Mouse (Mus musculus): ENCODE measurements around the gene Efna5.

Efna5 gene

GRCm38 (mm10) chr17:62702020-62702814, 178.9 kb downstream of the Efna5 start:
- no peak for DNase-seq (ENCODE audit: low read depth)

DNA sequence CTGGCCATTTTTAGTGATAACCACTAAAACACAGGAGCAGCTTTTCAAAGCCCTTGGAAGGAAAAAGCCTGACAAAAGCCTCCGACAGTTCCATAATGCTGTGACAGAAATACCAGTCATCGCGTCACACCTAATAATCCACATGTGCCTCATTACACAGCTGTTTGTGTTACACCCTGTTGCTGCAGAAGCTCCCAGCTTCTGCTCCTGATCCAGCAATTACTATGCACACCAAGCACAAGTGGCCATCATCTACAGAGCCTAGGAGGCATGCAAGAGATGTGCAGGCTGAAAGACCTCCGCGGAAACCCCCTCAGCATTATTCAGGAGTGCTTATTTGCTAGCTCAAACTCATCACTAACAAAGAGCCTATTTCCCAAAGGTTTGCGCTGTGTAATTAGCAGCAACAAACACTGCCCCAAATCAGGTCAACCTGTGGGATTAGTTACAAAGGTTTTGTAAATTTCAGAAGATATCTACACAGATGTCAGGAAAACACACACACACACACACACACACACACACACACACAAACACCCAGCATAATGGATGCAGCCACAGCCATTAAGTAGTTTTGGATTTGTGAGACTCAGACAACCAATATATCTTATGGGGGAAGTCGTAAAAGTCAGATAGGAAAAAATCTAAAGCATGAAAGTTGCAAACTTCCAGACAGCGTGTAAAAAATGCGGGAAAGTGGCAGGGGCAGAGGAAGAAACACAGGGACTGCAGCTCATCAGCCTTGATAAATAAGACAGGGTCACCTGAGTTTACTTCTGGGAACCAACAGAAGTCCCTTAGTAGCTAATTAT, 180.1 kb downstream of the Efna5 start:
- DNase-seq (ENCODE audit: low read depth), result no peak

DNA sequence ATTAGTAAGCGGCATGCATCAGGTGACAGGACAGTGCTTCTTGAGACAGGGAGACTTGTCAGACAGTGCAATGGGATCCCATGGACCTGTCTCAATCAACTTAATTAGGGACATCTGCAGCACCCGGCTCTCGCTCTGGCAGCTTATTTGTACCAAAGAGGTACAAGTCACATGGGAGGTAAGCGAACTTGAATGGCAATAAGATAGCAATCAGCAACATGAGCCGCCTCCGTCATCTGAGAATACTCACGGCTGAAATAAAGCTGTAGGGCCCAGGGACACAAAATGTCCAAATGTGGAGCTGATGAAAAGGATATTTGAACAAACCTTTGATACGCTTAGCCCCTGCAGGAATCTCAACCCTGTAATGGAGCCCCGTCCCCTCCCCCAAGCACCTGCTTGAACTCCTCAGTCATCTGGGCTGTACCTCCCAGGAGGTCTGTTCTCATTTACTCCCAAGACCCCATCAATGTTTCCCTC, 186.1 kb downstream of the Efna5 start:
- DNase-seq (ENCODE audit: low read depth), result no peak

- no peak for DNase-seq (ENCODE audit: low read depth)
These were observed 188.9 kb downstream of the Efna5 start for GRCm38 (mm10) chr17:62692242-62692641.

DNA sequence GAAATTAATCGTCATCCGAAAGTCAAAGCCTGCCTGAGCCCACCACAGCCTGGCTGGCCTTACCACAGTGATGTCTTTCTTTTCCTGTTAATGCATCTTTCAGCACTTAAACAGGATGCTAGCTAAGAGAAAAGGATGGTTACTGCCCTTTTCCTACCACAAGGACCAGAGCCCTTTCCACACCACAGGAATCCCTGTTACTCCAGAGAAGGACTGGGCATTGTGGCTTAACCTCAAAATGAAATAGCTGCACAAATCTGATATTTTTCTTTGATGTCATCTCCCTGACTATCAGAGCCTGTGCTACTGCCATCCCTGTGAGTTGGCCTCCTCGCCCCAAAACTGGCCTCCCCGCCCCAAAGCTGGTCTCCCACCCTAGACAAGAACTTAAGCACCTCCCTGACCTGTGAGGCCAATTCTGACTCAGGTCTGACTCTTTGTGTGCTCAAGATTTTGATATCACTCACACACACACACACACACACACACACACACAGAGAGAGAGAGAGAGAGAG, 189.9 kb downstream of the Efna5 start:
- DNase-seq (ENCODE audit: low read depth), result no peak

DNA sequence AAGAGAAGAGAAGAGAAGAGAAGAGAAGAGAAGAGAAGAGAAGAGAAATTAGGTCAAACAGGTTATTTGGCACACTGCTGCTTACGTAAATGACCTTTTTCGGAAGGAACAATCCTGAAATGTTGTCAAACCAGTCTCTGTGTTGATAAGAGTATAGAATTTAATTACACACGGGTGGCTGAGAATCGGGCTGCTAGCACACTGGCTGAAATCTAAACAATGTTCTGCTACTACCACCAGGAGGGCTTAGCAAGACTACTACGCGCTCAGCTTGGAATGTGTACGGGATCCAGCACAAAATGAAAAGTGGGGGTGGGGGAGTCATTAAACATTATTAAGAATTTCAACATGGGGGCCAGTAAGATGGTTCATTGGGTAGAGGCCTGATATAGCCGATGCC, 190.9 kb downstream of the Efna5 start:
- DNase-seq (ENCODE audit: low read depth), result no peak

DNA sequence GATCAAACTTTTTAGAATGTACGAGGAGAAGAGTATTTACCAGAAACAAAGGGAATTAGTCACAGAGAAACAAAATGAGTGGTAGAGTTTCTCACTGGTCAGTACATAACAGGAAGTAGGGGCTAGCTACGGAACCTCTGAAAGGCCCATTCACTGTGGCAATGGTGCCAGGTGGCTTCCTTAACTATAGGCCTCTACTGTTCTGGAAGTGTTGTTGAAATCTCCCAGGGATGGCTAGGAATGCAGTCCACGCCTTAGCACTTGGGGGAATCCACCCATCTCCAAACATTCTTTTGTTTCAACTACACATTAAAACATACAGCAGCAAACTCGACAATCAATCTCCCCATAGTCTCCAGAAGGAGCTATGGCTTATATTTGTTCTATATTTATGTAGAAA, 191.5 kb downstream of the Efna5 start:
- no peak for DNase-seq (ENCODE audit: low read depth)

- peak; percentile 88 for DNase-seq (ENCODE audit: low read depth)
These were observed 193.7 kb downstream of the Efna5 start for GRCm38 (mm10) chr17:62687369-62687768.

- DNase-seq (ENCODE audit: low read depth), result no peak
These were observed 195.9 kb downstream of the Efna5 start for GRCm38 (mm10) chr17:62685181-62685580.

DNA sequence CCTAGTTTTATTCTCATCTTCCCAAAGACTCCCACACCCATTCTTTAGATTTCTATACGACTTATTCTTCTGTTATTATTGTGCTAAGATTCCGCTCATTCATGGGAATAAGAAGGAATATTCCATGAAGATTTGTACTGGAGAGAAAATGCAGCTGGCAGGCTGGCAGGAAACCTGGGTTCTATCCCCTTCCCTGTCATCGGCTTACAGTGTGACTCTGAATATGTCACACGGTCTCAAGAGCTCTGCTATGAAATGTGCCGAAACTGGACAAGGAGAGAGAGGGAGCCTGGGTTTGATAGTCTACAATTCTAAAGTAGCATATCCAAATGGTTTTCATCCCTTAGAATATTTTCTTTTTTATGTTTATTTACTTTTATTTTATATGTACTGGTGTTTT, 198.0 kb downstream of the Efna5 start:
- DNase-seq (ENCODE audit: low read depth), result no peak

DNA sequence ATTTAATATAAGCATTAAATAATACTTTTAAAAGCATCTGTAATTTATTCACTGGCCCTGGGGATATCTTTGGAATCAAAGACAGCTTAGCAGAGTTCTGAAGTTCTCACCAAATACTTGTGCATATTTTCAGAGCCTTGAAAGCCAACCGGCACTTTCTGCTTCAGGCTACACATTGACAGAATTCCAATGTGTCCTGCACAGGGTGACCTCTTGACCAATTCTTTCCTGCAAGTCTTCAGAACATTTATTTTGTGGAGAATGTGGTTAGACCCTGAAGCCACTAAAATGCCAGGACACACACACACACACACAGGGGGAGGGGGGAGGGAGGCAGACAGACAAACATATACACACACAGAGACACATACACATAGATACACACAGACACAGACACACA, 199.4 kb downstream of the Efna5 start:
- DNase-seq (ENCODE audit: low read depth), result peak; percentile 33

DNA sequence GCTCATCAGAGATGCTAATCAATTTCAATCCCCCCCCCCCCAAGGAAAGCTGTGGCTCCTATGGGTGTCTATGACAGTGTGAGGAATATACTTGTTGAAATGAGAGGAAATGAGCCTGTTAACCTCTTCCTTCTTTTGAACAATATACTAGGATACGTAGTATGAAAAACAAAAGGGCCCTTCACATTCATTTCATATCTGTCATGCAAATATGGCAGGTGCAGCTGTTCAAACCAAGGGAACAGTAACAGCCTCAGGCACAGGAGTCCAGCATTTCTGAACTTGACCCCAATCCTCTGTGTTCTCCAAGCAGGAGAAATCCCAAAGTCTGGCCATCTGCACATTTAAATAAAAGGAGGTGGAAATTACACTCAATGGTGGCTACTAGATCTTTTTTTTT, 200.4 kb downstream of the Efna5 start:
- no peak for DNase-seq (ENCODE audit: low read depth)

GRCm38 (mm10) chr17:62676832-62677231, 204.3 kb downstream of the Efna5 start:
- DNase-seq (ENCODE audit: low read depth), result no peak

GRCm38 (mm10) chr17:62676409-62676808, 204.7 kb downstream of the Efna5 start:
- DNase-seq (ENCODE audit: low read depth), result peak; percentile 54

DNA sequence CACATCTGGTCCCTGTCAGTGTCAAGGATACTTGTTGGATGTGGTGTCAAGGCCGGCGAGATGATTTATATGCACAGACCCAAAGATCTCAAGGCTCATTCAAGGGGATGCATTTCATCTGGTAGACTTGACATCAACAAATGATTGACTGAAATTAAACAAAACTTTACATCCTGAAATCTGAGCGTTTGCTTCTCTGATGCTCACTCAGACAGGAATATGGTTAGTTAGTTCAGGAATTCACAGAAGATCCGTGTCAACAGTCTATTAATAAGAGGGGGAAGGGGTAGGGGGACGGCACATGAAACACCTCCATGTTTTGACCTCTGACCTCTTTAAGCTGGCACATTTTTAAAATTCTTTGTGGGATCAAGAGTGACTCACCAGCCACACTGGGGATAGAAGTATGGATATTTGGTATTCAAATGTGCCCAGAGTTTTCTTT, 205.3 kb downstream of the Efna5 start:
- peak; percentile 53 for DNase-seq (ENCODE audit: low read depth)

DNA sequence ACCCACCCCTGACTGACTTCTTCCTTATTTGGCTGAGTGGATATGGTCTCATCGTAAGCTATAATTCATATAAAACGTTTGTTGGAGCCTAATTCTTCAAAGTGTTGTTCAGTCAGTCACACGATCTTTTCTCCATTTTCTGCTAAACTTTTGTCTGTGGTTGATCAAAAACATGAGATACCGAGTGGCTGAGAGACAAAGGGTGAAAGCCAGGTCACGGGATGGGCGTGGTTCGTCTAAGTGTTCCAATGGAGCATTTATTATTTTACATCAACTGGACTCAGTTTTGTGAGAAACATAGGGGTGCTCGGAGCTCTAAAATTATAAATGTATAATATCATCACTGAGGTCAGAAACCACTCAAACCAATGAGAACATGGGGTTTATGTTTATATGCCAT, 209.0 kb downstream of the Efna5 start:
- DNase-seq (ENCODE audit: low read depth), result no peak

GRCm38 (mm10) chr17:62666761-62667160, 214.4 kb downstream of the Efna5 start:
- DNase-seq (ENCODE audit: low read depth), result no peak

DNA sequence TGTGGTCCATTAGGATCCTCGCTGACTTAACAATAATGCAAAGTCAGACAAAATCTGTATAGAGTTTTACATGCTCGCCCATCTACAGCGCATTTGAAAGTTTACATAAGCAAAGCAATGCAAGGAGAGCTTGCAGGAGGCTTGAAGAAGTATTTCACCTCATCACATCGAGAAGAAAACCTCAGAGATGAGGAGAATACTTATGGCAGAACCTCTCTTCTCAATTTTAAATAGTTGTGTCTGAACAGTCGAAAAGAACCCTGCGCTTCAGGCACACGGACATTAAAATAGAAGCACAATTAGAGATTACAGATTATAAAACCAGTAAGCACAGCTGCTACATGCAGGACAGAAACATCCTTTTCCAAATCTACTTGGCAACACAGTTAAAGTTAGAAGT, 215.3 kb downstream of the Efna5 start:
- no peak for DNase-seq (ENCODE audit: low read depth)

- no peak for DNase-seq (ENCODE audit: low read depth)
These were observed 216.4 kb downstream of the Efna5 start for GRCm38 (mm10) chr17:62664709-62665108.

DNA sequence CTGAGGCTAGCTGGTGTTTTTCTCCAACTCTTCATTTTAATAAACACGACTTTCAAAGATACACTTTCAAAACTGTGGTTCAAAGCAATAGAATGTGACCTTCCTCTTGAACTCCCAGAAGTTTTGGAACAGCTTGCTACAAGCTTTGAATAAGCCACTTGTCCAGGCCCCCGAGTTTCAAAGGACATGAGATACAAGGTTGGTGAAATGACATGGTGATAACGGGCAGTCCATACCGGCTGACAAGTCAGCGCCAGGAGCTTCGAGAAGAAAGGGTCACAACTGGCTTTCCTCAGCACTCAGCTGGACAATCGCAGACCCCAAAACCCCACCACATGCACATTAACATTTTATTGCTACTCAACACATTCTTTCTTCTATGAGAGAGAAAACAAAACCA, 219.3 kb downstream of the Efna5 start:
- no peak for DNase-seq (ENCODE audit: low read depth)

DNA sequence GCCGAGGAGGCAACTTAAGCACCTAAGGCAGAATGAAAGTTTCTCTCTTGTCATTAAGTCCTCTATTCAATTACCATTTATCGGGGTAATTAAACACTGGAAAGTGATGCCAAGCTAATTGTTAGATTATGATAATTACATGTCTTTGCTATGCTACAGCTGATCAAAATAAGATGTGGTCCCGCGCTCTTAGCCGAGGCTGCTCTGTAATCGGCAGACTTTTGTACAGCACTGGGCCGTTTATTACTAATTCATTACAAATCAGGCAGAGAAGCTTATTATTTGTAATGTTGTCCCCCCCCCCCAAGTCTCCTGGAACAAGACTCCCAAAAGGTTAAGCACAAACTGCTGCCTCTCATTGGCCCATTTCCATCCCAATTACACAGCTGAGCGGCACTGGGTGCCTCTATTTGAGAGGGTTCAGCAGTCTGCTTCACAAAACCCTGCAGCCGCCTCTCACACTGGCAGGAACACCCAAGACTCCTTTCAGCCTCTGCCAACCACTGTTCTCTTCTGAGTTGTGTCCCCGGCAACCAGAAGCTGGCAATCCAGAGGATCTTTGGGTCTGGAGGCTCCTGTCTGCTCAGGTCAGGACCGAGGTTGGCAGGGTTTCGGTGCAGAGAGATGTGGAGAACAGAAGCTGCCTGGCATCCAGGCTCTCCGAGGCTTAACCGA, 221.5 kb downstream of the Efna5 start:
- no peak for DNase-seq (ENCODE audit: low read depth)
